Mouse (Mus musculus): ENCODE data around the gene Zkscan7. TPM values are rescaled to one million over a fixed set of nuclear protein-coding genes. Genes with fewer than 3 reads are reported as not detected.

The Zkscan7 gene
- polyA plus RNA-seq (2014; fragmentation: Illumina TruSeq; extraction: RNeasy Lipid Tissue Mini Kit (QIAGEN cat#74804); ENCODE audit: low read depth, low replicate concordance) = 40.1 TPM

DNA sequence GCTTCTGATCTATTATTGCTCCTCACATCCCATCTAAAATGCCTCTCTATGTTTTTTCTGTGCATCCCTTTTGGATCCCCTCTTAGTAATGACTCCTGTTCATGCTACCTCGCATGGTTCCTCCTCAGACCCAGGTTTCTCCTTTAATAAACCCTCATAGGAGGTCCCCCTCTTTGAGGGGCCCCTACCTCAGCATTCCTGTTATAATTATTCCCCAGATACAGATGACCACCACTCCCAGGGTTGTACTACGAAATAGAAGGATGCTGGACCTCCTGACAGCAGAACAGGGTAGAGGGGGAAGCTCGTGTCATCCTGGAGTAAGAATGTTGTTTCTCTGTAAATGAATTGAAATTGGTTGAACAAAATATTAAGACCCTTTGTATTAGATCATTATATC, at the start of gene Zkscan7:
Gene Zkscan7 (plus strand): TSS at position 301 of the 400 bp plus-strand sequence.

DNA sequence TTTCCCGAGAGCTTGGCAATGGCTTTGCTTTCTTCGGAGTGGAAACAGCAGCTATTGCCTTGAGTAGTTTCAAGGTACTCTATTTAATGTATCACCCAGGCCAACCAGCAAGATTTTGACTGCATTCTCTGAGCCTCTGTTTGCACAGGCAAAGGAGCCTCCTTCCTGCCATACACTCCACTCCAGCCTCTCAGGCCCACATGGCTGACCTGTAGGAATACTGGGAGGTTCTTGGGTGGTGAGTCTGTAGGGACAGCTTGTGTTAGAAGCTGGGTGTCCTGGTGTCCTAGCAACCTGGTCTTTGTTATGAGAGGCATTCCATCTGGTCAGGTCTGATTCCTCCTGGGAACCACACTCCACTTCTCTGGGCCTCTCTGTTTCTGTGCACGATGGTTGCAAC, 41.7 kb upstream of the Zkscan7 start, which contains the start of gene Gm35549:
Gene Gm35549 (minus strand): TSS at position 276 of the 400 bp plus-strand sequence.

DNA sequence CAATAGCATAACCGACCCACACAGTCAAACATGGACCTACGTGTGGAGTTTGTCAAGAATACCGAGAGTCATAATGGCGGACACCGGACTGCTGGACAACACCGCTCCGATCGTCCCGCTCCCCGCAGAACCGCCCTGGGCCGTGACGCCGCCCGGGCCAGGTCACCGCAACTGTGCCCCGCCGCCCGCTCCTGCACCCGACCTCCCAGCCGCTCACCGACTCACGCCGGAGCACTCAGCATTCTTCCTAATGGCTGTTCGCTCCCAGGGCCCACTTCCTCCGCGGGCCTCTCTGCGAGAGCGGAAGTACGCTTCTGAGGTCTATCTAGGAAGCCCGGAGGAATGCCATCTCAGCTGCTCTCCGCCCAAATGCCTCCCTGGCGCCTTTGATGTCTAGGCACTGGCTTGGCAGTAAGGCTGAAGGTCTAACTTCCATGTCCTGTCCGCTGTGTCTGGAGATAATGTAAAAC, 19.8 kb upstream of the Zkscan7 start, which contains the start of gene Zfp445:
Gene Zfp445 (minus strand): TSS at position 310 of the 470 bp plus-strand sequence.

DNA sequence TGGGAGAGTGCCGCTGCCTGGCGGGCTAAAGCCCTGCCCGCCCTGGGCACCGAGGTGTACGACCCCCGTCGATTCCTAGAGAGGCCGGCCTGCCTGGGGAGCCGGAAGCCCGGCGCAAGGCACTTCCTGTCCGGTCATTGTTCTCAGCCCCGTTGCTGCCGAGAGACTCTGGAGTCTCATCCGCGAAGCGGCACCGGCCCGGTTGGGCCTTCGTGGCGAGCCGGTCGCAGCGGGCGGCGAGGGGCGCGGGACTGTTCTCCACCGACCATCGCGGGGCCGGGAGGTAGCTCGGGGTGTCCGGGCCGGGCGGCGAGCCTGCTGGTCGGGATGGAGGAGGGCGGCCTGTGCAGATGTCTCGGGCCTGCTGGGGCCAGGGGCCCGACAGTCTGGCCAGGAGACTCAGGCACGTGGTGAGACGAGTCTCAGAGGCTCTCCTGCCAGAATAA, 37.5 kb downstream of the Zkscan7 start, which contains the start of gene Zfp105:
Gene Zfp105 (plus strand): TSS at position 137 of the 446 bp plus-strand sequence.

Other genes starting within 250 kb of the Zkscan7 start
- not detected for gene Topaz1, start 138.3 kb upstream of the Zkscan7 start, polyA plus RNA-seq (2014; fragmentation: Illumina TruSeq; extraction: RNeasy Lipid Tissue Mini Kit (QIAGEN cat#74804); ENCODE audit: low read depth, low replicate concordance)
- 17.8 TPM for gene Tcaim, start 80.1 kb upstream of the Zkscan7 start, polyA plus RNA-seq (2014; fragmentation: Illumina TruSeq; extraction: RNeasy Lipid Tissue Mini Kit (QIAGEN cat#74804); ENCODE audit: low read depth, low replicate concordance)
- gene Gm35549, start 41.6 kb upstream of the Zkscan7 start, polyA plus RNA-seq (2014; fragmentation: Illumina TruSeq; extraction: RNeasy Lipid Tissue Mini Kit (QIAGEN cat#74804); ENCODE audit: low read depth, low replicate concordance) = not detected
- 161 TPM for gene Zfp445, start 19.7 kb upstream of the Zkscan7 start, polyA plus RNA-seq (2014; fragmentation: Illumina TruSeq; extraction: RNeasy Lipid Tissue Mini Kit (QIAGEN cat#74804); ENCODE audit: low read depth, low replicate concordance)
- gene Zfp105, start 37.4 kb downstream of the Zkscan7 start, polyA plus RNA-seq (2014; fragmentation: Illumina TruSeq; extraction: RNeasy Lipid Tissue Mini Kit (QIAGEN cat#74804); ENCODE audit: low read depth, low replicate concordance) = 3.2 TPM
- 105 TPM for gene 1110059G10Rik, start 65.3 kb downstream of the Zkscan7 start, polyA plus RNA-seq (2014; fragmentation: Illumina TruSeq; extraction: RNeasy Lipid Tissue Mini Kit (QIAGEN cat#74804); ENCODE audit: low read depth, low replicate concordance)
- gene Kif15, start 65.4 kb downstream of the Zkscan7 start, polyA plus RNA-seq (2014; fragmentation: Illumina TruSeq; extraction: RNeasy Lipid Tissue Mini Kit (QIAGEN cat#74804); ENCODE audit: low read depth, low replicate concordance) = 29.9 TPM
- 10.6 TPM for gene Tmem42, start 135.6 kb downstream of the Zkscan7 start, polyA plus RNA-seq (2014; fragmentation: Illumina TruSeq; extraction: RNeasy Lipid Tissue Mini Kit (QIAGEN cat#74804); ENCODE audit: low read depth, low replicate concordance)
- gene Tgm4, start 149.0 kb downstream of the Zkscan7 start, polyA plus RNA-seq (2014; fragmentation: Illumina TruSeq; extraction: RNeasy Lipid Tissue Mini Kit (QIAGEN cat#74804); ENCODE audit: low read depth, low replicate concordance) = not detected
- 42.0 TPM for gene Zdhhc3, start 227.5 kb downstream of the Zkscan7 start, polyA plus RNA-seq (2014; fragmentation: Illumina TruSeq; extraction: RNeasy Lipid Tissue Mini Kit (QIAGEN cat#74804); ENCODE audit: low read depth, low replicate concordance)
- gene Exosc7, start 227.5 kb downstream of the Zkscan7 start, polyA plus RNA-seq (2014; fragmentation: Illumina TruSeq; extraction: RNeasy Lipid Tissue Mini Kit (QIAGEN cat#74804); ENCODE audit: low read depth, low replicate concordance) = 19.9 TPM

Measured in sigmoid colon, adult 10 weeks (tissue).